Comparison of ENCODE assay signal across 17 mouse cellular contexts in the genomic region with DNA sequence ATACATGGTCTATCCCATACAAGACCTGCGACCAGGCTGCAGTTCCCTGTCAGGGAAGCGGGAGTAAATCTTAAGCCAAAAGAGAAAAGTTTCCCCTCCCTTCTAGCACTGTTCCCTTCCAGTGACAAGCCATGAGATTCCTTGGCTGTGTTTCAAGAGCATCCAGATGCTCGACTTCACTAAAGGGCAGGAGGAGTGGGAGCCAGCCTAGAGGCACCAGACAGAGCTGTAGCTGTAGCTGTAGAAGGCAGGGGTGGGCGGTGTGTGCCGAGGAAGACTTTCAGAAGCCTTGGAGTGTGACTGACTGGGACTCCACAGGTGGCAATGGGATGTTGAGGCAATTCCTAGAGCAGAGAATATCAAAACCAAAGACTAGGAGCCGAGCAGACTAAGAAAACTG. TPM values are rescaled to one million over a fixed set of nuclear protein-coding genes. Genes with fewer than 3 reads are reported as not detected.
DNase-seq lines count a peak whose midpoint lies in the region; ATAC-seq lines count a peak whose summit lies in the region.
"Had no signal": no experiment of that assay in that cellular context is flagged by ENCODE, and none has a peak within 500 bp of the region (broad histone marks: within the 10 kb centered on the region; RNA-seq: fewer than 3 reads in every experiment).

No protein-coding gene starts in this region.

- H3K4me1 ChIP-seq in embryonic facial prominence, embryonic 14.5 days (ENCODE audit: control insufficient read depth, insufficient read depth, low read length) = no peaks in the 10 kb centered on the region
- H3K4me1 ChIP-seq in embryonic facial prominence, embryonic 10.5 days = no peaks in the 10 kb centered on the region

- no peak overlapping the region for H3K9ac ChIP-seq in embryonic facial prominence, embryonic 14.5 days (ENCODE audit: low read depth, low read length)
- H3K9ac ChIP-seq: liver, embryonic 14.5 days had no signal

- peak; percentile 41 for DNase-seq in embryonic facial prominence, embryonic 14.5 days (ENCODE audit: low spot score)
- no peak for DNase-seq in embryonic facial prominence, embryonic 10.5 days (ENCODE audit: low spot score)
- DNase-seq in layer of hippocampus, adult 18-20 months (ENCODE audit: low spot score in 2 of 2) = peak; percentile 40 to 46
- DNase-seq in layer of hippocampus, postnatal 25 days (ENCODE audit: extremely low spot score in 1 of 2, low spot score in 1 of 2) = no peak
- peak; percentile 77 for DNase-seq in brain, adult 2 months (ENCODE audit: low read depth, low spot score)
- DNase-seq in left cerebral cortex, adult 18-20 months (ENCODE audit: low spot score in 2 of 2) = peak; percentile 11 to 41
- DNase-seq in adrenal gland, adult 2 months = no peak
- DNase-seq in urinary bladder, postnatal 14 days (ENCODE audit: low spot score) = no peak
- DNase-seq: adrenal gland, postnatal 10 days; cerebellum, adult 11 months; kidney, adult 2 months had no signal

- no peak overlapping the region for H3K4me2 ChIP-seq in embryonic facial prominence, embryonic 14.5 days (ENCODE audit: low read depth, low read length)
- H3K4me2 ChIP-seq: midbrain, embryonic 11.5 days had no signal

- no peak overlapping the region for H3K27ac ChIP-seq in embryonic facial prominence, embryonic 14.5 days (replicated peaks; ENCODE audit: low read depth, low read length)
- H3K27ac ChIP-seq in embryonic facial prominence, embryonic 10.5 days (replicated peaks) = no peak overlapping the region
- H3K27ac ChIP-seq: heart, embryonic 10.5 days; left cerebral cortex, adult 2 months; liver, embryonic 14.5 days had no signal

- H3K4me3 ChIP-seq in embryonic facial prominence, embryonic 14.5 days (ENCODE audit: low read depth, low read length) = no peak overlapping the region
- no peak overlapping the region for H3K4me3 ChIP-seq in embryonic facial prominence, embryonic 10.5 days
- H3K4me3 ChIP-seq: heart, embryonic 10.5 days; left cerebral cortex, adult 2 months had no signal

- WGBS in embryonic facial prominence, embryonic 14.5 days = 68% methylated on average over 6 of the region's 6 CpGs
- WGBS in embryonic facial prominence, embryonic 10.5 days = 84% methylated on average over 6 of the region's 6 CpGs

- no peaks in the 10 kb centered on the region for H3K9me3 ChIP-seq in embryonic facial prominence, embryonic 14.5 days (ENCODE audit: control insufficient read depth, low read length)
- H3K9me3 ChIP-seq in embryonic facial prominence, embryonic 10.5 days = no peaks in the 10 kb centered on the region
- H3K9me3 ChIP-seq: heart, embryonic 10.5 days had no signal

- no peaks in the 10 kb centered on the region for H3K36me3 ChIP-seq in embryonic facial prominence, embryonic 14.5 days (ENCODE audit: control insufficient read depth, insufficient read depth, low read length)
- H3K36me3 ChIP-seq in embryonic facial prominence, embryonic 10.5 days (replicated peaks) = no peaks in the 10 kb centered on the region
- H3K36me3 ChIP-seq: heart, embryonic 10.5 days had no signal

- H3K27me3 ChIP-seq in embryonic facial prominence, embryonic 14.5 days (replicated peaks; ENCODE audit: control insufficient read depth, insufficient read depth, low read length) = no peaks in the 10 kb centered on the region
- no peaks in the 10 kb centered on the region for H3K27me3 ChIP-seq in embryonic facial prominence, embryonic 10.5 days (replicated peaks; ENCODE audit: low read depth, poor library complexity, severe bottlenecking)

- ATAC-seq in embryonic facial prominence, embryonic 14.5 days (ENCODE audit: low read depth) = no peak

RNA-seq across cellular contexts. Expression of gene Shisa6, which starts 43.3 kb away (rescaled TPM):
- polyA plus RNA-seq in embryonic facial prominence, embryonic 14.5 days (2014; fragmentation: Nextera tagmentation; extraction: Ambion mirVana) = 0.16 and 0.29 TPM in 2 replicates
- 0.08 and 0.22 TPM in 2 replicates for polyA plus RNA-seq in embryonic facial prominence, embryonic 10.5 days (2016; fragmentation: Nextera tagmentation; extraction: Ambion mirVana)
- total RNA-seq in layer of hippocampus, adult 18-20 months (2021) = 100 to 1,000 TPM; 152 to 163 TPM
- total RNA-seq in layer of hippocampus, postnatal 25 days (2021) = 100 to 1,000 TPM; 132 to 180 TPM
- 10 to 100 TPM; 16.8 to 21.6 TPM for total RNA-seq in left cerebral cortex, adult 18-20 months (2021)
- under 1 TPM; 0.63 to 0.97 TPM for total RNA-seq in adrenal gland, adult 2 months (2021)
- polyA plus RNA-seq in adrenal gland, adult 2 months (2012; rRNA removed) = 0.10 and 0.30 TPM in 2 replicates
- total RNA-seq: common myeloid progenitor, adult 5-6 weeks; hematopoietic stem cell, adult 5-6 weeks had no signal

Comparison
In these comparisons a context has a peak if more than half of its experiments do, and no peak if none do; other contexts are left out.
1. DNase-seq: peak in embryonic facial prominence, embryonic 14.5 days (single experiment), layer of hippocampus, adult 18-20 months (2 of 2), brain, adult 2 months (single experiment) and left cerebral cortex, adult 18-20 months (2 of 2); none in embryonic facial prominence, embryonic 10.5 days (single experiment), layer of hippocampus, postnatal 25 days (0 of 2), adrenal gland, adult 2 months (single experiment) and urinary bladder, postnatal 14 days (single experiment).
2. RNA of gene Shisa6, which starts 43.3 kb away (total RNA-seq): 132 to 180 TPM in layer of hippocampus, postnatal 25 days, 152 to 163 TPM in layer of hippocampus, adult 18-20 months and 16.8 to 21.6 TPM in left cerebral cortex, adult 18-20 months; 0.63 to 0.97 TPM in adrenal gland, adult 2 months; every median in the first group is over 4 times any median in the second.